Mouse (Mus musculus) liver, postnatal 0 days (tissue): Measurements from ENCODE around the gene B3gnt2. TPM values are rescaled to one million over a fixed set of nuclear protein-coding genes. Genes with fewer than 3 reads are reported as not detected.

Experiments used
- ATAC-seq: fragments of 200-750 bp; cut with Nextera tagmentation; 2 replicates; pipeline ENCODE4 v1.8.0; 2017; ENCODE audit warnings: mild to moderate bottlenecking, moderate library complexity
- DNase-seq: peaks from one replicate; pipeline ENCODE4 v3.0.0-alpha.2; 2016
- H3K27ac ChIP-seq: fragments of 300-500 bp; sonication (generic); 2 replicates; pipeline ENCODE4 v1.5.1; 2014; ENCODE audit warnings: antibody characterized with exemption, moderate library complexity, mild to moderate bottlenecking, low read depth
- H3K27me3 ChIP-seq: fragments of 300-500 bp; sonication (generic); 2 replicates; pipeline ENCODE4 v1.6.1; 2014; ENCODE audit warnings: low read length, control low read depth, mixed read lengths; ENCODE audit not compliant: insufficient read depth
- H3K36me3 ChIP-seq: fragments of 300-500 bp; sonication (generic); replicated peaks from 2 replicates; pipeline ENCODE4 v1.6.1; 2014; ENCODE audit warnings: mild to moderate bottlenecking, control low read depth, low read length, moderate library complexity, mixed read lengths; ENCODE audit not compliant: insufficient read depth
- H3K4me1 ChIP-seq: fragments of 300-500 bp; sonication (generic); 2 replicates; pipeline ENCODE4 v1.6.1; 2014; ENCODE audit warnings: antibody characterized with exemption, mild to moderate bottlenecking, control low read depth; ENCODE audit not compliant: insufficient read depth
- H3K4me2 ChIP-seq: fragments of 300-500 bp; sonication (generic); 2 replicates; pipeline ENCODE4 v1.6.1; 2014; ENCODE audit warnings: low read depth, mild to moderate bottlenecking, low read length, moderate library complexity, mixed read lengths
- H3K4me3 ChIP-seq: fragments of 300-500 bp; sonication (generic); 2 replicates; pipeline ENCODE4 v1.5.1; 2014; ENCODE audit warnings: low read depth, low read length
- H3K9ac ChIP-seq: fragments of 300-500 bp; sonication (generic); replicated peaks from 2 replicates; pipeline ENCODE4 v1.6.1; 2014; ENCODE audit warnings: mild to moderate bottlenecking, moderate library complexity
- H3K9me3 ChIP-seq: fragments of 300-500 bp; sonication (generic); 2 replicates; pipeline ENCODE4 v1.6.1; 2016; ENCODE audit warnings: mild to moderate bottlenecking, control low read depth, low read length, mixed read lengths
- CTCF ChIP-seq: sonication (generic); IDR thresholded peaks from 2 replicates; pipeline ENCODE4 v1.5.1; 2016; ENCODE audit warnings: antibody characterized with exemption, low read depth
- EP300 ChIP-seq: IDR thresholded peaks from 2 replicates; pipeline ENCODE4 v1.6.1; 2016; ENCODE audit warnings: antibody characterized with exemption, low read depth, mild to moderate bottlenecking
- WGBS: fragments of 180-500 bp; shearing (Covaris S2); extraction: QIAGEN DNeasy Blood & Tissue Kit; methylation state at CpG from one replicate; pipeline ENCODE4 v1.1.7; 2014; ENCODE audit not compliant: insufficient replicate concordance; 5-methylcytosine and 5-hydroxymethylcytosine counted together
- polyA plus RNA-seq: library from polyadenylated mRNA; unstranded; fragments of >200 nt; fragmentation: Nextera tagmentation; extraction: Ambion mirVana; gene quantifications from 2 replicates; pipeline ENCODE4 v1.2.1, GENCODE M21; 2015

The B3gnt2 gene
- polyA plus RNA-seq, 1 experiment from 2014 or later: 10.0 TPM

- ATAC-seq (peak; percentile 4; the same call in 1 of the 2 replicates), DNase-seq (no peak)
- 20% methylated on average over 2 of the region's 2 CpGs for WGBS
- H3K9ac ChIP-seq: peak overlapping the region; percentile 17; the same call in 1 of the 2 replicates
- H3K4me1 ChIP-seq: peaks cover 64% of the 10 kb centered on the region
- H3K36me3 ChIP-seq: no peaks in the 10 kb centered on the region; the same call in 1 of the 2 replicates
- H3K4me3 ChIP-seq: no peak overlapping the region
- H3K27ac ChIP-seq: peak overlapping the region; percentile 31
- no peaks in the 10 kb centered on the region for H3K9me3 ChIP-seq
- TF ChIP-seq EP300: 0 out of 2 replicates have a peak, but pooled peaks have one; percentile 12
- no peak for TF ChIP-seq CTCF
- peak overlapping the region; percentile 34 for H3K4me2 ChIP-seq
- no peaks in the 10 kb centered on the region for H3K27me3 ChIP-seq
Measured at GRCm38 (mm10) chr11:22853477-22854157, 7.1 kb downstream of the B3gnt2 start.

DNA sequence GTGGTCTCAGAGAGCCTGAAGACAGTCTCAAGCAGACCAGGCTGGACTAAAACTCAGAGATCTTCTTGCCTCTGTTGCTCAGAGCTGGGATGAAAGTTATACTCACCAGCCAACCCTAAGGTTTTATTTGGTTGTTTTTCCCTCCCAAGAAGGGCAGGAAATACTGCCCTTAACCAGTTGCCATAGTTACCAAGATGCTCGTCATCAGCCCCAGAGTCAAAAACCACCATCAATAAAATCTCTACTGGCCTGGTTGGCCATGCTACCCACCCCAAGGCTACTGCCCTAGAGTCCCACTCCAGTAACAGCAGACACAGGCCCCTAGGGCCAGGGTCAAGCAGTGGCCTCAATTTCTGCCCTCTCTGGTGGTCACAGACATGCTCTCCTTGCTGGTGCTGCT lies 8.3 kb downstream of the B3gnt2 start:
- ATAC-seq (no peak), DNase-seq (no peak)
- Histone ChIP-seq H3K9me3 (no peaks in the 10 kb centered on the region), H3K27me3 (no peaks in the 10 kb centered on the region), H3K9ac (no peak overlapping the region), H3K4me3 (no peak overlapping the region), H3K4me1 (peaks cover 71% of the 10 kb centered on the region), H3K36me3 (no peaks in the 10 kb centered on the region; the same call in 1 of the 2 replicates), H3K27ac (no peak overlapping the region), H3K4me2 (peak overlapping the region; percentile 34; the same call in 1 of the 2 replicates)
- TF ChIP-seq EP300 (no peak), CTCF (no peak)
- WGBS: 54% methylated on average over 1 of the region's 1 CpGs

DNA sequence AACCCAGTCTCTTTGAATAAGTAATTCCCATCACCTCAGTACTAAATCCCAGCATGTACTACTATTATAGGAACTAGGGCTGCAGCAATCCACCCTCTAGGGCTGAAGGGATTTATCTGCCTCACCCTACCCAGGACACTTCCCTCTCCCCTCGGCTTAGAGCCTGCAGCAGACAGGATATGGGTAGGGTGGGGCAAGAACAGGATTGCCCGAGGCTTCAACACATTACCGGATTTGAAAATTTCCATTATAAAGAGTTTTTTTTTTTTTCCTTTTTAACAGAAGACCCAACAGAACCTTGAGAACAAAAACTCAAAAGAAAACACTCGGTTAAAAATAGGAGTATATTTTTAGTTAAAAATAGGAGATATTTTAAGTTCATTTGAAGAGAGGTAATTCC lies 9.3 kb downstream of the B3gnt2 start:
- Histone ChIP-seq H3K4me2 (peak overlapping the region; percentile 7; the same call in 1 of the 2 replicates), H3K4me3 (no peak overlapping the region), H3K27ac (no peak overlapping the region; the same call in 1 of the 2 replicates), H3K9ac (no peak overlapping the region), H3K36me3 (no peaks in the 10 kb centered on the region; the same call in 1 of the 2 replicates), H3K4me1 (peaks cover 74% of the 10 kb centered on the region), H3K9me3 (no peaks in the 10 kb centered on the region), H3K27me3 (no peaks in the 10 kb centered on the region)
- WGBS: 26% methylated on average over 4 of the region's 4 CpGs
- TF ChIP-seq EP300 (no peak), CTCF (no peak)
- DNase-seq: no peak
- no peak for ATAC-seq

GRCm38 (mm10) chr11:22850077-22850476 lies 10.7 kb downstream of the B3gnt2 start:
- Histone ChIP-seq H3K9ac (no peak overlapping the region), H3K27me3 (no peaks in the 10 kb centered on the region), H3K4me2 (peak overlapping the region; percentile 34), H3K27ac (peak overlapping the region; percentile 56), H3K4me1 (peaks cover 86% of the 10 kb centered on the region), H3K4me3 (no peak overlapping the region), H3K36me3 (no peaks in the 10 kb centered on the region; the same call in 1 of the 2 replicates), H3K9me3 (no peaks in the 10 kb centered on the region)
- TF ChIP-seq CTCF (no peak), EP300 (no peak)
- DNase-seq (no peak), ATAC-seq (no peak)
- 36% methylated on average over 4 of the region's 4 CpGs for WGBS

GRCm38 (mm10) chr11:22848649-22849195 lies 12.0 kb downstream of the B3gnt2 start:
- WGBS: 32% methylated on average over 5 of the region's 5 CpGs
- no peak overlapping the region for H3K9ac ChIP-seq
- peaks cover 87% of the 10 kb centered on the region for H3K4me1 ChIP-seq
- H3K4me3 ChIP-seq: no peak overlapping the region
- ATAC-seq (no peak), DNase-seq (no peak)
- no peaks in the 10 kb centered on the region; the same call in 1 of the 2 replicates for H3K36me3 ChIP-seq
- H3K27ac ChIP-seq: peak overlapping the region; percentile 72
- no peaks in the 10 kb centered on the region for H3K27me3 ChIP-seq
- no peaks in the 10 kb centered on the region for H3K9me3 ChIP-seq
- peak overlapping the region; percentile 54 for H3K4me2 ChIP-seq
- no peak for TF ChIP-seq EP300
- TF ChIP-seq CTCF: no peak
